Mouse (Mus musculus) urinary bladder, postnatal 4 days (tissue): Measurements from ENCODE around the gene Slc25a45.

ENCODE experiments used
- DNase-seq, 2 experiments: peaks; one replicate each; pipeline ENCODE4 v3.0.0; 2021 to 2022; ENCODE audit warnings: low spot score in 2 of 2

Gene Slc25a45

DNA sequence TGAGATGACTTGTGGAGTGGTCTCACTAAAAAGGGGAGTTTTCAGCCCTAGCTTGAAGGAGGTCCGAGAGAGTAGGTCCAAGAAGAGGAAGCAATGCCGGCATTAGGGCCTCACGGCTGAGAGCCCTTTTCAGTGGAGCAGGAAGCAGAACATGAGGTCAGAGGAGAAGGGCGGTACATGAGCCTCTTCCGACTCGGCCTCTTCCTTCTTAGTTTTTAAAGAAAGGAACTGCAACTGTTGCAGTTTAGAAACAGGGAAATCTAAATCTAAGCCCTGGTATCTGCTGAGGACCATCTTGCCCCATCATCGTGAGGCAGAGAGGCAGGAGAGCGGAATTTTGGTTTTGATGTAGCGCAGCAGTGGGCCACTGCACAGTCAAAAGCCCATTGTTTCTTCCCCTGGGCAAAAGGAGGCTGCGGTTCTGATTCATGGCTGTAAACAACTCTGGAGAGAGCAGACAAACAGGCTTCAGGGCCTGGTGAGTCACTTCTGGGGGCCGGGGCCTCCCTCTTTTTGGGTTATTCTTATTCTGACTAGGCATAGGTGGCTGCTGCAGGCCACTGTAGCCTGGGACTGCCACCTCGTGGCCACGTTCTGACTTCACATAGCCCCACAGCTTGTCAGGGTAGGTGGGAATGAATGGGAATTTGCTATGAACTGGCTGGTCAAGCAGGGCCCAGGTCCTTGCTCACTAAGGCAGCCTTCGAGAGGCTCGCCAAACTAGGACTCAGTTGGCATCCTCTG lies at the start of gene Slc25a45:
Gene Slc25a45 (plus strand): TSS at position 191 of the 744 bp plus-strand sequence.
- DNase-seq: peak; percentile 70 to 76

DNA sequence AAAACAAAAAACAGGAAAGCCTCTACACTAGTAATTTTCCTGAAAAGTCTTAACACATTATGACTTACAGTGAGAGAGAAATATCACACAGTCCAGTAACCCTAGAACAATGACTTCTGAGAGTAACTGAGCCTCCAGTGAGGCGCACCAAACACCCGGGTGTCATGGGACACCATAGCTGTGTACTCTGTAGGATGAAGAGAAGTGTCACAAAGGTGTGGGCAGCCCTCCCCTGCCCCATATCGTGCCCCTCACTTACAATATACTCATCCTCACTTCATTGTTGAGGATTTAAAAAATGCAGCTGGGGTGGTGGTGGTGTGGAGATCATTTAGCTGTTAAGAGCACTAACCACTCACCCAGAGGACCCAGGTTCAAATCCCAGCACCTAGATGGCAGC lies 49.5 kb upstream of the Slc25a45 start:
- DNase-seq: no peak

DNA sequence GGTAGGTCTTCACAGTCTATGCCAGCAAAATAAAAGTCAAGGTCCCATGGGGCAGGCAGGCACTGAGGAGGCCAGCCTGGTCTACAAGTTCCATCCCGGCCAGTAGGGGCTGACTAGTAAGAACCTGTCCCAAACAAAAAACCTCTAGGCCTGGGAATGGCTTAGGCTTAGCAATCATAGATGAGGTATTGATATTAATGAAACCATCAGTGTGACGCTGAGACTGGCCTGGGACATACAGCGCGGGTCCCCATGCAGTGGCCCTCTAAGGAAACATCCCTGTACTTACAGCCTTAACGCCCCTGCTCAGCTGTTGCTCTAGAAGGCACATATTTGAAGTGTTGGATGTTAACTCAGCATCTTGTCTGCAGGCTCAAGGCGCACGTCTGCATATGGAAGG lies 48.7 kb upstream of the Slc25a45 start:
- DNase-seq: no peak

DNA sequence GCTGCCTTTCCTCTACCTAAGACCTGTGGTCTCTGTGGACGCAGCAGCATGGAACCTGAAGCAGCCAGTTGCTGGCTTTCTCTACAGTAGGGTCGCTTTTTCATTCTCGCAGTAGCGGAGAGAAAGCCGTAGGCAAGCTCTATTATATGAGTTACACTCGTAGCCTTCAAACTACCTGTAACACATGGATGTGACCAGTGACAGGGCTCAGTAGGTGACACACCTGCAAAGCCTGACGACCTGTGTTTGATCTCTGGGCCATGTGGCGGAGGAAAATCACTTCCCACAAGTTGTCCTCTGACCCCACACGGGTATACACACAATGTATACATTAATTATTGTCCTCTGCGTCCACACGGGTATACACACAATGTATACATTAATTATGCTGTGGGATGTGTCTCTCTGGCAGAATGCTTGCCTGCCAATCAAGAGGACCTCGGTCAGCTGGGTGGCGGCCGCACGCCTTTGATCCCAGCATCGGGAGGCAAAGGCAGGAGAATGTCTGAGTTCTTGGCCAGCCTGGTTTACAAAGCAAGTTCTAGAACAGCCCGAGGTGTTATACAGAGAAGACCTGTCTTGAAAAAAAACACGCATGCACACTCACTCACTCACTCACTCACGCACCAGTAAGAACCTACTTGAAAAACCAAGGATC lies 47.5 kb upstream of the Slc25a45 start:
- DNase-seq: no peak

DNA sequence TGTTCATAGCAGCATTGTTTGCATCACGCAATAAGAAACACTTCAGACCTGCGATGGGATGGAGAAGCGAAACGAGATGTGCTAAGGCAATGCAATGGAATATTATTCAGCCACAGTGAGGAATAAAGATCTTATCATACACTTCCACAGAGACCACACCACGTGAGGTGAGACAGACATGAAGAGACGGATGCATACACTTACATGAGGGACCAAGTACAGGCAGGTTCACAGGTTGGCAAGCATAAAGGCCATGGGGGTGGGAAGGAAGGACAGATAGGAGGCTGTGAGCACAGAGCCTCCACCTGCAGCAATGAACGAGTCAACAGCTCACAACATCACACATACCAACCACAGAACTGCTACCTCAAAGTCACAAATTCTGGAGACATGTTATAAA lies 46.8 kb upstream of the Slc25a45 start:
- DNase-seq: no peak

DNA sequence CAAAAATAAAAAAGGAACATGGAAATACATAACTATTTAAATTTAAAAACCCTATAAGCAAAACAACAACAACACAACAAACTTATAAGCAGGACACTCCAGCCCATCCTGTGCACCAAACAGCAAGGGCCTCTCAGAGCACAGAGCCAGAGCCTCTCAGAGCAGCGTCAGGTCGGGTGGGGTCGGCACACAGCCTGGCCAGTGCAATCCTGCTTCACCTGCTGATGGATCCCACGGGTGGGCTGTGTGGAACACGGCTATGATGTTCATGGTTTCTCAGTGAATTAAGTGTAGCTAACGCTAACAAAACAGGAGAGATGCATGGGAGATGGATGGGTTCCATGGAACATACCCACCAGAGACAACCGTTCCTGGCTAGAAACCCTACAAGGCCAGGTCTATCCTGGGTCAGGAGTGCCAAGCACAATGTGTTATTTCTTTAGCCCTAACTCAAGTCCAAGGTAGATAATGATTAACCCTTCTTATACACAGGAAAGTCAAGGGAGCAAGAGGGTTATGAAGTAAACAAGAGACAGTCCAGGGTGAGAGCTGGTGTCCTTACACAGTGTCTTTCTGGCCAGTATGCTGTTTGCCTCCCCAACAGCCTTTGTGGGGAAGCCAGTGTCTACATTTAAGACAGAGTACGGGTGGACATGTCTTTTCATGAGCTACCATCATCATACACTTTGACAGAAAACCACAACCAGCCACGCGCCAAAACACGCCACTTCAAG lies 46.2 kb upstream of the Slc25a45 start:
- DNase-seq: no peak

DNA sequence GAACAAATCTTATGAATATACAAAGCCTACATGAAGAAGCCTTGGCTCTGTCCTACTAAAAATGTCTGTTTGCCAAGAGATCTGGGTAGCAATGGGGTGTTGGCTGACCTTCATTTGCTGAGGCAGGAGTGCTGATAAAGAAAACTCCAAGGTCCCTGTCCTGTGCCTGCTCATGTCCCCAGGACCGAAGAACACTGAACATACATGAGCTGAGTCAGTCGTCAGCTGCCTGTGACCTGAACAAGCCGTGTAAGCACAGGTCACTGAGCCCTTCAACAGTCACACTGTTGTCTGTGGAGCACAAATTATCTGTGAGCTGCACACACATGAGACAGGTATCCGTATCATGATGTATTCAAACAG lies 45.7 kb upstream of the Slc25a45 start:
- no peak for DNase-seq

DNA sequence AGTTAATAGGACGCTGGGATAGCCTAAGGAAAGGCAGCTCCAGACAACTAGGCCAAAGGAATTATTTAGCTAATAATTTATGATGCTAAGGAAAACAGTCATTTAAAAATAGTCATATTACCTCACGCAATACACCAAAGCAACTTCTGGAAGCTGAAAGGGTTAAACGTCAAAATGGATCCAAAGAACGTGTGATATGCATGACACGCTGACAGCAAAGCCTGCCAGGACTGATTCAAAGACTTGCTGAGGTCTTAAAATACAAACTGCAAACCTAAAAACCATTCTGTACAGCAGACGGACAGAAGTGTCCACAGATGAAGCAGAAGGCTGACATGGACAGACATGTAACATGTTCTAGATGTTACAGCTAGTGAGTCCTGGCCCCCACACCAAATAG lies 45.3 kb upstream of the Slc25a45 start:
- DNase-seq: no peak

DNA sequence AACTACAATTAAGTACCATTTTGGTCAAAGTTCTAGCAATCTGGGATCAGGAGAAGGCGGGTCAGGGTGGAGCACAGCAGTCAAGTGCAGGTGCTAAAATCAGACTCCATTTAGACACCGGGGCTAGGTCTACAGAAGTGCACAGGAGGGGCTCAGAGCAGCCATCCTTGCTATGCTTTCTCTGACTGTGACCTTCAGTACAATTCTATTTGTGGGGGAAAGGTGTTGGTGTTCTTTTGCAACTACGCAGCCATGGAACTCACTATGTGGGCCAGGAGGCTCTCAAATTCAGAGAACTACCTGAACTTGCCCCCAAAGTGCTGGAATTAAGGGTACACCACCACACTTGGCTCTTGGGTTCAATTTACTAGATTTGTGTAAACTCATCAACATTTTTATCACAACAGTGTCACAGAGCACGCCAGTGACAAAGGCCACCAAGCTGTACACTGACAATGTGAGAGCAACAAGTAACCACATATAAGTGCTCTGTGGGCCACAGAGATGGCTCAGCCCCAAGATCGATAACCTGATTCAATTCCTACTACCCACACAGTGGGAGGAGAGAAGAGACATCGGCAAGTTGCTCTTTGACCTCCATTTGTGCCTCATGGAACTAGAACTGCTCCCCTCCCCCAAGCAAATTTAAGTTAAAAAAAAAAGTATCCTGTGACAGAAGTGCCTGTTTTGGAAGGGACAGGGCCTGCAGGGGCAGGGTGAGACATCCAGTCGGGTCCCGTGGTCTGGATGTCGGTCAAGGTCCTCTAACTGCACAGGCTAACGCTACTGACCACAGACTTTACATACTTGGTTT lies 44.1 kb upstream of the Slc25a45 start:
- DNase-seq: no peak

DNA sequence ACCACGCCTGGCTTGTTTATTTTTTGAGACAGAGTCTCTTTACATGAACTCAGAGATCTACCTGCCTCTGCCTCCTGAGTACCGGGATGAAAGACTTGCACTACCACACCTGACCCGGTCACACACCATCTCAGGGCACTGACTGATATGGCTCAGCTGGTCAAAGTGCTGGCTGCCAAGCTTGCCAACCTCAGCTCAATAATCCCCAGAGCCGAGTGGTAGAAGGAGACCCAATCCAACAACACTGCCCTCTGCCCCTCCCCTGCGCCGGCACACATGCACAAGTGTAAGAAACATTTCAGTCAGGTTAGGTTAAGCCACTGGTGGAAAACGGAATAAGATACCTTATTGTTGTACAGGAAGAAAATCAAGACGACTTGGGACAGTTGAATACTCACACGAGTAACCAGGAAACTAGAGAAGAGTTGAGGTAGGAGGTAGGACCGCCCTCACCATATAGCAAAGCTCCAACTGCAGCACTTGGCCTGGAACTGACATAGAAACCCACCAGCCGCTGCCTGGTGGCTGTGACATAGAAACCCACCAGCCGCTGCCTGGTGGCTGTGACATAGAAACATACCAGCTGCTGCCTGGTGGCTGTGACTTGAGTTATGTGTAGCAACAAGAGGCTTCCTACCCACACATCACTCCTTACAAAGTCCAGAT lies 43.2 kb upstream of the Slc25a45 start:
- no peak for DNase-seq

DNA sequence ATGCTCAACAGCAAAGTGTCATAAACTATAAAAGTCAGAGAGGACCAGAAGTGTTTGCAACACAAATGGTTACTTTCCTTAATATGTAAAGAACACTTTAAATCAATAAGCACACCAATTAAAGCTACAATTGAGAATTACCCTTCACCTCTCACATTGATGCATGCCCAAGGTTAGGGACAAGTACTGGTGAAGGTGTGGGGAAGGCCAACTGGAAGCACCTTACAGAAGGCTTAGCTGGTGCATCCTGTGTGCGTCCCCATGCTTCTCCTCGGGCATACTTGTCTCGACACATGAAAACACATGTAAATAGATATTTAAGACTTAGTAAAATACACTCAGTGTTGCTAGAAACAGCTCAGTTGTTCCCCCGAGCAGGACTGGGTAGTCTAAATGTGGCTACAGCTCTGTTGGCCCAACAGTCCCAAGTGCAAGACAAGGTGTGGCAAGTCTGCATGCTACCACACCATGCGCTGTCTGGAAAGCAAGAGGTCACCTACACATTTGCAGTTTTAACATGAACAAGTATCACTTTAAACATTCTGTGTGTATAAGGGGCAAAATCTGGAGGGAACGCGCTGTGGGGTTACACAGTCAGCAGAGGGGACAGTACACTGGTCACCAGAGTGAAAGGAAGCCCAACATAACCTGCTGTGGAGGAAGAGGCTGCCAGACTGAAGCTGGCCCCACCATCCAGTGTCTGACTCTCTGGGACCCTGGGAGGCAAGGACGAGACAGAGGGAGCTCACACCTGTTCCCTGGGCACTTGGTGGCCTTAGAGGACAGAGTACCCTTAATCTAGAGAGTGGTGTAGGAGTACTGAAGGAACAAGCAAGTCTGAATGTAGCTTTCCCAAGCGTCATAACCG lies 42.3 kb upstream of the Slc25a45 start:
- DNase-seq: no peak

DNA sequence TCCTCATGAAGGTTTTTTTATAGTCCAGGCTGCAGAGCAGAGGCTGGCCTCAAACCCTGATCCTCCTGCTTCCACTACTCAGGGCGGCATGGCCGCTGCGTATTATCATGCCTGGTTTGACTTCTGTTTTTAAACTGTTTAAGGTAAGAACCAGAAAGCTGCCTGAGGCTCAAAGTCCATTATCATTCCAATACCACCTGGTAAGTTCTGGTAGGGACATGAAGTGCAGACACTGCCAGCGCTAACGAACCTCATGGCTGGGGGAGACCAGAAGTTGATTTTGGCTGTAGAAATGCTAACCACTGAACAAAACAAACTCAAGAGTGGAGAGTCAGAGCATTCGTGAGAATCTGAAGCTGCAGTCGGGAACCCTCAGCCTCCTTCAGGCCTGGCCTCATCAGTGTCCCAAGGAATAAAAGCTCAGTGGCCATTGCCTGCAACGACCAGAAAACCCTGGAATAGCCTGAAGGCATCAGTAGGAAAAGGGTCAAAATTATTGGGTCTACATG lies 41.6 kb upstream of the Slc25a45 start:
- DNase-seq: no peak

DNA sequence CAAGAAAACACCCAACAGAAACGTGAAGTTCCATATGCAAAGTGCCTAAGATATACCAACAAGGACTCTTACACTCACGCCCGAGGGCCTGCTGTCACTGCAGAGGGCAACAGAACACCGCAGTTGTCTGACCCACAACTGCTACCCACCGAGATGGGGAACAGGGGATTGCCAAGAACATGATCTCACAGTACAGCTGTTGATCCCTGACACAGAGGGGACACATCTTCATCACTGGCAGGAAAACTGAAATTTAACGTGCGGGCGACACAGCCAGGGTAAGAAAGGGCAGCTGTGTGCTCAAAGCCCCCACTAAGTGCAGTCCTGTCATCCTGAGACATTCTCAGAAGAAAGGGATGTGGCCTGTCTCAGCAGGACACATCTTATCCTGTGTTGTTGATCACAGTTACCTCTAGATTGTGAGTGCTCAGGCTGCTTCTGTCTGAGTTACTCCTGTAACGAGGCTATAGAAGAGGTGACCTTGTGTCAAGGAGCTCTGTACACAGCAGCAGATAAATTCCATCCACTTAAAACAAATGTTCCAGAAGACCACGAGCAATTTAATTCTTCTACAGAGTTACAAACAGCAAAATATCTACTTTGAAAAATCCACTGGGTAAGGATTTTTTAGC lies 40.6 kb upstream of the Slc25a45 start:
- DNase-seq: no peak

DNA sequence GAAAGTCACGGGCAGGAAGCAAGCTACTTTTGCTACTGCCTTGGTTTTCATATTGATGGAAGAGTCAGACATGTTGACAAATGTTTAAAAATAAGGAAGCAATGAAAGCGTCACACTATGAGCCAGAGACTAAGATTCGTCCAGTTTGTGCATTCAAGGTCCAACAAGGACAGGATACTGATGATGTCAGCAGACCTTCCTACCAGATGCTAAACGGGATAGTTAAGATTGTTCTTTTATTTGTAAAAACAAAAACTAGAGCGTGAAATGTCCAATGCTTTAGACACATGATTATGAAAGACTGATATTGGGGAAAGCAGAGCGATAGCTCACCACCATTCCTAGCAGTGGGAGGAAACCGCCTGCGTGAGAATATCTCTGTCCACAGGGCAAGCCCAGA lies 40.0 kb upstream of the Slc25a45 start:
- no peak for DNase-seq

DNA sequence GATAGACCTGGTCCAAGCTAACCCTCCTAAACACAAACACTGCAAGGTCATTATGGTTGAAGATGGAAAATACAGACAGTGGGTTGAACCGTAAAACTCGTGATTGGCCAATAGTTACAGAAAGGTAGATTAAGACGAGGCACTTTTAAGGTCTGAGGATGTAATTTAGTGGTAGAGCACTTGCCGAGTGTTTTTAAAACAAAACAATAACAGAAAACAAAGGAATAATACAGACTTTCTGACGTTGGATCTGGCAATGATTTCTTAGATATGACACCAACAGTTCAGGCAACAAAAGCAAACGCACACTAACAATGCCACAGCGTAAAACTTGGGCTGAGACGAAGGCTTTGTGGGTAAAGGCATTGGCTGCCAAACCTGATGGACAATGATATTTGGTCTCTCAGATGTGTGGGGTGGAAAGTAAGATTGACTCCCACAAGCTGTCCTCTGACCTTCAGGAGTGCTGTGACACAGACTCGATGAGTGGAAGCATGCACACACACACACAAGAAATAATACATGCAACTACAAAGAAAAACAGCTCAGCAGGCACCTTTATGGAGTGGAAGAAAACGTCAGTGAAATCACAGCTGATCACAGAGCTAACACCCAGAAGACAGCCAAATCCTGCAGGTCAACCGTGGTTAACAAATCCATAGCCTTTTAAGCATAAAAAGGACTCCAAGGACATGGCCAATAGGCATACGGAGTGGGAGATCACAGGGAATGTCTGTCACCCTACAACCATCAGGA lies 39.3 kb upstream of the Slc25a45 start:
- DNase-seq: no peak

DNA sequence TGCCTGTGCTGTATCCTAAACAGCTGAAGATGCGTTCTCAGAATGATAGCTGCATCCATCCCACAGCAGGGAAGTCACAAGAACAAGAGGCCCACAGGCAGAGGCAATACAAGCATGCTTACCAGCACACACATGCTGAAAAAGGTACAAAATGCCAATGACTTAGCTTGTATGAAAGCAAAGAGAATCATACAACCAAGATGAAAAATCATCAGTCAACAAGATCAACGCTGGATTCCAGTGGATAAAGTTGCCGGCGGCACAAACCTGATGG lies 38.8 kb upstream of the Slc25a45 start:
- DNase-seq: no peak

DNA sequence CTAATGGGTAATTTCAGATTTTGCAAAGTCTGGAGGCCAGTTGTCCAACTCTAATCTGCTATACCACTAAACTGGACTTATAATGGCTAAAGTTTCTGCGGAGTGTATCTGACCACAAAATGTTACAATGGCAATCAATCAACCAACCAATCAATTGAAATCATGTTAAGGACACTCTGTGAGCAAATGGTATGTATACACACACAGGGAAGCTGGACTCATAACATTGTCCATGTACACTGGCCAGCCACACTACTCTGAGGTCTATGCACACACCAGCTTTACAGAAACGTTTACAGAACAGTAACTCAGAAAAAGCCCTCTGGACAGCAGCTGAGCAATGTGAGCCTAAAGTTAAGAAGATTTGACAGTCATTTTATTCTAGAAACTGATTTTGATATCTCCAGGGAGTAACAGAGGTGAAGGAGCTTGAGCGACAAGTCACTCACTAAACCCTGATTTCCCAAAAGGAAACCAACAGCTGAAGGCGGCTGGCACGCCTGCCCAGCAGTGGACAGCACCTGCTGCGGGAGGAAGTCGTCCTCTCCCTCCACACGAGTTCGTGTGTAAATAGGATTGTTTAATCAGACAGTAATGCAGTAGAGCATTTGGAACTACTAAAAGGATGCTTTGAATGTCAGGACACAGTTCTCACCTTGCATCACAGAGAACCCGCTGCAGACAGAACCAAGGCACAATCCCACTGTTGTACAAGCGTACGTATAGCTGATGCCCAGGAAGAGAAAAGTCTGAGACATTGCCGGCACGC lies 38.1 kb upstream of the Slc25a45 start:
- no peak for DNase-seq

DNA sequence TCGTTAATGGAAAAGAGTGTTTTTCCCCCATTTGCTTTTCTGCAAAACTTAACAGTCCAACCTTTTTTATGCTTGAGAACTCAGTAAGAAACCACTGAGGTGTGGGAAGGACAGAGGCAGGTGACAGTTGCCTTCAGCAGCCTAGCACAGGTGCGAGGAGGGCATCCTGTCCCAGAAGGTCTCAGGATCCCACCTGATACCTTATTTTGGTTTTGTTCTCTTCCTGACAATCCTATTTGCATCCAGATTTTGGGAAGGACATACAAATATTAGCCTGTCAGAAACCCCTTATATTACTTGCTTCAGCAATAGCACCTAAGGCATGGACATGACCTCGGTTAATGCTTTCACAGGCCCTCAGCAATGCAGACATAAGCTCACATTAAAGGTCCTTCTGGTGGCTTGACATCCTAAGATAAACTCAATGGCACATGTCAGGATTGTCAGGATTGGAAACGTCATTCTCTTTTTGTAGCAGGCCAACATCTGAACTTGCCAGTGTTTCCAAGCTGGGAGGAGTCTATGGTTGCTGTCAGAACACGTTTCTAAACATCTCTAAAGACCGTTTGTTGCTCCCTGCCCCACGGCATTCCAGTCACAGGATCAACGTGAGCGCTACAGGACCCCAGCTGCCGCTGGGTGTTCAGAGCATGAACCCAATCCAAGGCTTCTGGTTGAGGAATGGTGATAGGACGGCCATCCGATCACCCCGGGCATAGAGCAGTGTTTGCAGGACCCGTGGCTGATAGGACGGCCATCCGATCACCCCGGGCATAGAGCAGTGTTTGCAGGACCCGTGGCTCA lies 37.3 kb upstream of the Slc25a45 start:
- DNase-seq: no peak
